Mouse (Mus musculus): ENCODE measurements at regions not wholly inside any gene's neighbourhood (a gene's known extent, or its start where the extent isn't known, plus 50 kb on each side); places are given as distances from the start of the nearest gene placed in this dataset.
A peak's percentile ranks its signal among the peaks of the same experiment; 100 is the strongest.

- DNase-seq (ENCODE audit: low spot score in 2 of 2), result no peak
- intact Hi-C loops (cut with DNase I), result no loop called here
Observed at GRCm38 (mm10) chr5:111789904-111790303, 56.2 kb downstream of the Gm26897 start.

- intact Hi-C loops (cut with DNase I), result no loop called here
- no peak for DNase-seq (ENCODE audit: low spot score in 2 of 2)
Observed at GRCm38 (mm10) chr5:111790527-111790926, 56.8 kb downstream of the Gm26897 start.

GRCm38 (mm10) chr5:111791089-111791561 is 57.4 kb downstream of the Gm26897 start:
- peak; percentile 50 to 75 for DNase-seq (ENCODE audit: low spot score in 2 of 2)
- intact Hi-C loops (cut with DNase I), result no loop called here

GRCm38 (mm10) chr5:111792746-111793145 is 59.0 kb downstream of the Gm26897 start:
- no peak for DNase-seq (ENCODE audit: low spot score in 2 of 2)
- intact Hi-C loops (cut with DNase I), result no loop called here

GRCm38 (mm10) chr5:111793178-111793577 is 59.5 kb downstream of the Gm26897 start:
- intact Hi-C loops (cut with DNase I), result no loop called here
- no peak for DNase-seq (ENCODE audit: low spot score in 2 of 2)

- intact Hi-C loops (cut with DNase I), result no loop called here
Observed at GRCm38 (mm10) chr5:111796889-111797288, 63.2 kb downstream of the Gm26897 start.

GRCm38 (mm10) chr5:111799700-111800311 is 66.1 kb downstream of the Gm26897 start:
- intact Hi-C loops (cut with DNase I), result no loop called here
- peak; percentile 18 to 26 for DNase-seq (ENCODE audit: low spot score in 2 of 2)

More at GRCm38 (mm10) chr5:111796889-111797288, 63.2 kb downstream of the Gm26897 start:
- DNase-seq (ENCODE audit: low spot score in 2 of 2), result no peak

GRCm38 (mm10) chr5:111800511-111800910 is 66.8 kb downstream of the Gm26897 start:
- DNase-seq (ENCODE audit: low spot score in 2 of 2), result no peak
- intact Hi-C loops (cut with DNase I), result no loop called here

GRCm38 (mm10) chr5:111801051-111801450 is 67.3 kb downstream of the Gm26897 start:
- DNase-seq (ENCODE audit: low spot score in 2 of 2), result no peak
- intact Hi-C loops (cut with DNase I), result no loop called here

GRCm38 (mm10) chr5:111804542-111804941 is 70.8 kb downstream of the Gm26897 start:
- DNase-seq (ENCODE audit: low spot score in 2 of 2), result no peak
- intact Hi-C loops (cut with DNase I), result no loop called here

- intact Hi-C loops (cut with DNase I), result no loop called here
- no peak for DNase-seq (ENCODE audit: low spot score in 2 of 2)
Observed at GRCm38 (mm10) chr5:111805150-111805549, 71.4 kb downstream of the Gm26897 start.

GRCm38 (mm10) chr5:111805761-111806191 is 72.1 kb downstream of the Gm26897 start:
- no peak for DNase-seq (ENCODE audit: low spot score in 2 of 2)
- intact Hi-C loops (cut with DNase I), result no loop called here

- no peak for DNase-seq (ENCODE audit: low spot score in 2 of 2)
- intact Hi-C loops (cut with DNase I), result no loop called here
Observed at GRCm38 (mm10) chr5:111810079-111810808, 76.5 kb downstream of the Gm26897 start.

GRCm38 (mm10) chr5:111812581-111812980 is 78.9 kb downstream of the Gm26897 start:
- DNase-seq (ENCODE audit: low spot score in 2 of 2), result no peak
- intact Hi-C loops (cut with DNase I), result no loop called here

GRCm38 (mm10) chr5:111813090-111813753 is 79.5 kb downstream of the Gm26897 start:
- intact Hi-C loops (cut with DNase I), result no loop called here
- peak; percentile 89 to 95 for DNase-seq (ENCODE audit: low spot score in 2 of 2)

- DNase-seq (ENCODE audit: low spot score in 2 of 2), result no peak
- intact Hi-C loops (cut with DNase I), result no loop called here
Observed at GRCm38 (mm10) chr5:111814893-111815760, 81.4 kb downstream of the Gm26897 start.

GRCm38 (mm10) chr5:111820963-111821362 is 87.2 kb downstream of the Gm26897 start:
- DNase-seq (ENCODE audit: low spot score in 2 of 2), result peak; percentile 53 to 84
- intact Hi-C loops (cut with DNase I), result no loop called here

GRCm38 (mm10) chr5:111822882-111823281 is 89.2 kb downstream of the Gm26897 start:
- DNase-seq (ENCODE audit: low spot score in 2 of 2), result no peak
- intact Hi-C loops (cut with DNase I), result no loop called here

- no peak for DNase-seq (ENCODE audit: low spot score in 2 of 2)
- intact Hi-C loops (cut with DNase I), result no loop called here
Observed at GRCm38 (mm10) chr5:111823420-111823819, 89.7 kb downstream of the Gm26897 start.
